Mouse (Mus musculus) ovary, adult 10 weeks (tissue): ENCODE measurements around the gene Eif1ax. TPM values are rescaled to one million over a fixed set of nuclear protein-coding genes. Genes with fewer than 3 reads are reported as not detected.

Experiments used
- polyA plus RNA-seq: library from polyadenylated mRNA; stranded (reverse); fragments of 350-450 nt; fragmentation: Illumina TruSeq; extraction: RNeasy Lipid Tissue Mini Kit (QIAGEN cat#74804); gene quantifications from one replicate; pipeline ENCODE4 v1.2.3, GENCODE M21; 2014

Eif1ax gene
- polyA plus RNA-seq, result 188 TPM

DNA sequence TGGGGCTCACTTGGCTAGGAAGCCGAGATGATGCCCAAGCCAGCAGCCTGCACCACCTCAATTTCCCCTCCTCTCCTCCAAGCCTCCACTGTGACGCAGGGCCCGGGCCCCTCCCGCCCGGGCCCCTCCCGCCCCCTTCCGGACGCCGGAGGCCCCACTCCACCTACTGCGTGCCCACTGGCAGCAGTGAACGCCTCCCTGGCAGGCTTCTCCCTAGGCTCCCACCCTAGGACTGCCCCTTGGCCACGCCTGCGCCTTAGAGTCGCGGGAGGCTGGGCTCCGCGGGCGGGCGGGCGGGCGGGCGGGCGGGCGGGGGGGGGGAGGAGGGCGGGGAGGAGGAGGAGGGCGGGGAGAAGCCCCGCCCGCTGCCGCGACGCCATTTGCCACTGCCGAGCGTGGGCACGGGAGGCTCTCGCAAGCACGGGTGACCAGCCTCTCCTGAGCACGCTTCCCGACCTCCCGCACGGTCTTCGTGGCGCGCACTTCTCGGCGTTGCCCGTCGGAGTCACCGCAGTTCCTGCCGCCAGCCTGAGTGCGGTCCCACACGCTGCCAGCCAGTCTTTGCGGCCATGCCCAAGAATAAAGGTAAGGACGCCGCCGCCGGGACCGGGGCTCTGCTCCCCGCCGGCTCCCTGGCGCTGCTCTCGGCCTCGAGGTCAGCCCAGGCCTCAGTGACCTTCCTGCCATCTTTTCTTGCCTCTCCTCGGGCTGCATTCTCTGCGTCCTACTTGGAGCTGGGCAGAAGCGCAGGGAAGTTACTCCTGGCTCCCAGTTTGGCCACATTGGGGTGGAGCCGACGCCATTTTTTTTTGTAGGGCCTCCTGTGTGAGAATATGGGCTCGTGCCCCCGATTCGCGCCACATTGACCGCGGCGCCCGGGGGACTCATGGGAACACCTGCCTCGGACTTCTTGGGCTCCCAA, at the start of gene Eif1ax:
Gene Eif1ax, plus strand, starts transcription at position 348 of the 922 bp plus-strand sequence.

DNA sequence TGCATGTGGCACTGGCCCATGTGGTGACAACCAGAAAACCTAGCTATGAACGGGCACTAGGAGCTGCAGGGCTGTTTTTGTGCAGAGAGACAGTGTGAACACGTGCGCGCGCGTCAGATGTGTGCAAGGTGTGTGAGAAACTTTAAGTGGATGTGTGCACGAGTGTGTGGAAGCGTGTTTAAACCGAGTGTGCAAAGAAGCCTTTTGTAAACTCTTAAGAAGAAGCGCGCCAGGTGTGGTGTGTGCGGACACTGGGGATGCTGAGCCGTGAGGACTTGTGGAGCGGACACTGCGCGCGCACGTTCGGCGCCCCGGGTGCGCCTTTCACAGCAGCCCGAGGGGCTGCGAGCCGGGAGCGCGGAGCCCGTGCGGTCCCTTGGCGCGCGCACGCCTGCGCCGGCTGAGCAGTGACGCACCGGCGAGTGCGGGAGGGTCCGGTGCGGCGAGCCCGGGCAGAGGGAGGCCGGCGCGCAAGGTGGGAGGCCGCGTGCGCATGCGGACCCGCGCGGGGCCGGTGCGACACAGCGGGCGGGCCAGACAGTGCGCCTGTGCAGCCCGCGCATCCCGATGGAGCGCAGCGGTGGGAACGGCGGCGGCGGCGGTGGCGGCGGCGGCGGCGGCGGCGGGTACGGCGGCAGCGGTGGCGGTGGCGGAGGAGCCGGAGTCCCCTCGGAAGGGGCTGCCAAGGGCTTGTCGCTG, 42.3 kb downstream of the Eif1ax start, which contains the start of gene Map7d2:
Gene Map7d2, plus strand, starts transcription at position 443 of the 699 bp plus-strand sequence.

Other genes with a start within 250 kb of the Eif1ax start
- gene Rps6ka3, start 161.9 kb upstream of the Eif1ax start, polyA plus RNA-seq, result 280 TPM
- 5.2 TPM for gene Map7d2, start 42.4 kb downstream of the Eif1ax start, polyA plus RNA-seq
- 61.6 TPM for gene Bclaf3, start 154.5 kb downstream of the Eif1ax start, polyA plus RNA-seq